In the genomic region with DNA sequence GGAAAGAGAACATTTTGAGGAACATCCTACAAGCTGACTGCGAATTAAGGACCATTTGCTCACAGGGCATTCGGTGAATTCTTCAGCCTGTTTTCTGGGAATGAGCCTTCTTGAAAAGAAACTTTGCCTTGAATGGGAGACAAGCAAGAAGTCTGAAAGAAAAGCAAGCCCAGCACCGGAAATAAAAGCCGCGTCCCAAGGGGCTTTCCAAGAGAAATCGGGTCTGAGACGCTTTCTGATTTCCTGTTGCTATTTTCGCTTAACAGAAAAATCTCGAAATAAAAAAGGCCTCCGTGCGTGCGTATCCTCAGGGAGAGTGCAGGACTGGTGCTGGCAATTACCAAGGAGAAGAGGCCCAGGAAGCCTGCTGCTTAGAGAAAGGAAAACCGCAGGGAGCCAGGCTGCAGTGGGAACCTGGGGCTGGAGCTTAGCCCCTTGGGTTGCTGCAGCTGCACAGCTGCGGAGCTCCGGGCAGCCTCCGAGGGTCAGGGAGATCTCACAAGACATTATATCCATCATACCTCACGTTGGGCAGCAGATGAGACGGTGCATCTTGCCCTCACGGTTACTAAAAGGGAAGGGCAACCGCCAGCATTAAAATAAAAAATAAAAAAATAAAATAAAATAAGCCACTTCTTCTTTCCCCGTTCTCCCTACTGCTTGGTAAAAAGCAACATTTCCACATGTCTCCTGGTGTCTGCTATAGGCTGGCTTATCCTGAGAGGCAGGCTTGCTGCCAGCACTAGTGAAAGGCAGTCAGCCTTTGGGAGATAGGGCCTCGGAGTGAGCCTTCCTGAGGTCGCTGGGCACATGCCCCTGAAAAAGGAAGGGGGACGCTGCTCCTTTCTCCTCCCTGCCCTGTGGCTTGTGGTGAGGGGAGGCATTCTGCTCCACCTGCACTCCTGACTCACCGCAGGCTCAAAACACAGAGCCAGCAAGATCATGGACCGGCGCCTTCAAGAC, we compare ENCODE assay signal across 8 mouse cellular contexts. TPM values are rescaled to one million over a fixed set of nuclear protein-coding genes. Genes with fewer than 3 reads are reported as not detected.
DNase-seq lines count a peak whose midpoint lies in the region; ATAC-seq and TF ChIP-seq lines count a peak whose summit lies in the region.

No protein-coding gene starts in this region.

- 0 out of 2 replicates have a peak, but pooled peaks cover 8% of the 10 kb centered on the region for H3K4me1 ChIP-seq in forebrain, embryonic 11.5 days (replicated peaks; ENCODE audit: control insufficient read depth, insufficient read depth, low read length)
- 0 out of 2 replicates have a peak, but pooled peaks cover 11% of the 10 kb centered on the region for H3K4me1 ChIP-seq in hindbrain, postnatal 0 days (ENCODE audit: insufficient read depth, low read length)
- peaks cover 6% of the 10 kb centered on the region; the same call in 1 of the 2 replicates for H3K4me1 ChIP-seq in midbrain, embryonic 16.5 days (ENCODE audit: control insufficient read depth, insufficient read depth, low read length)

- no peak for TF ChIP-seq CTCF in hindbrain, postnatal 0 days (IDR thresholded peaks at IDR 0.05; ENCODE audit: low read depth)

- H3K4me2 ChIP-seq in forebrain, embryonic 11.5 days (ENCODE audit: low read depth, low read length, severe bottlenecking) = peak overlapping the region; percentile 32; the same call in 1 of the 2 replicates
- peak overlapping the region; percentile 29; the same call in 1 of the 2 replicates for H3K4me2 ChIP-seq in hindbrain, postnatal 0 days (ENCODE audit: low read depth, low read length)
- H3K4me2 ChIP-seq in midbrain, embryonic 16.5 days (ENCODE audit: low read length) = peak overlapping the region; percentile 24; the same call in 1 of the 2 replicates

- no peaks in the 10 kb centered on the region for H3K9me3 ChIP-seq in forebrain, embryonic 11.5 days (ENCODE audit: control insufficient read depth, low read length)
- H3K9me3 ChIP-seq in hindbrain, postnatal 0 days (ENCODE audit: low read length) = no peaks in the 10 kb centered on the region
- no peaks in the 10 kb centered on the region for H3K9me3 ChIP-seq in midbrain, embryonic 16.5 days (replicated peaks; ENCODE audit: control insufficient read depth, low read length, poor library complexity, severe bottlenecking)

- H3K27me3 ChIP-seq in forebrain, embryonic 11.5 days (ENCODE audit: control insufficient read depth, insufficient read depth, low read length) = peaks cover 11% of the 10 kb centered on the region; the same call in 1 of the 2 replicates
- H3K27me3 ChIP-seq in hindbrain, postnatal 0 days (ENCODE audit: insufficient read depth, low read length) = no peaks in the 10 kb centered on the region
- no peaks in the 10 kb centered on the region for H3K27me3 ChIP-seq in midbrain, embryonic 16.5 days (ENCODE audit: control insufficient read depth, insufficient read depth, low read depth, low read length)

- WGBS in forebrain, embryonic 11.5 days = 18% methylated on average over 27 of the region's 27 CpGs
- 25% methylated on average over 27 of the region's 27 CpGs for WGBS in hindbrain, postnatal 0 days
- 24% methylated on average over 27 of the region's 27 CpGs for WGBS in midbrain, embryonic 16.5 days

- no peak for ATAC-seq in forebrain, embryonic 11.5 days (replicated peaks; ENCODE audit: low FRiP score)
- ATAC-seq in hindbrain, postnatal 0 days = no peak
- ATAC-seq in midbrain, embryonic 16.5 days = no peak

- H3K4me3 ChIP-seq in forebrain, embryonic 11.5 days (ENCODE audit: low read depth, low read length) = no peak overlapping the region
- no peak overlapping the region for H3K4me3 ChIP-seq in hindbrain, postnatal 0 days (ENCODE audit: low read length)
- H3K4me3 ChIP-seq in midbrain, embryonic 16.5 days (ENCODE audit: low read depth, low read length) = no peak overlapping the region

- H3K9ac ChIP-seq in forebrain, embryonic 11.5 days (ENCODE audit: low read length) = 0 out of 2 replicates have a peak overlapping the region, but pooled peaks have one; percentile 30
- H3K9ac ChIP-seq in hindbrain, postnatal 0 days (replicated peaks; ENCODE audit: low read length) = no peak overlapping the region
- H3K9ac ChIP-seq in midbrain, embryonic 16.5 days (ENCODE audit: low read depth, low read length) = peak overlapping the region; percentile 15; the same call in 1 of the 2 replicates

- no peak overlapping the region for H3K27ac ChIP-seq in forebrain, embryonic 11.5 days (ENCODE audit: low read depth, low read length)
- H3K27ac ChIP-seq in hindbrain, postnatal 0 days = 0 out of 2 replicates have a peak overlapping the region, but pooled peaks have one; percentile 16
- H3K27ac ChIP-seq in midbrain, embryonic 16.5 days (ENCODE audit: low read length) = peak overlapping the region; percentile 14; the same call in 1 of the 2 replicates

- H3K36me3 ChIP-seq in forebrain, embryonic 11.5 days (ENCODE audit: control insufficient read depth, insufficient read depth, low read length) = no peaks in the 10 kb centered on the region
- H3K36me3 ChIP-seq in hindbrain, postnatal 0 days (ENCODE audit: insufficient read depth, low read length) = no peaks in the 10 kb centered on the region
- no peaks in the 10 kb centered on the region for H3K36me3 ChIP-seq in midbrain, embryonic 16.5 days (ENCODE audit: control insufficient read depth, insufficient read depth, low read length)

- peak; percentile 20 for DNase-seq in kidney, adult 9 months
- DNase-seq in kidney, postnatal 25 days = no peak
- DNase-seq in forebrain, embryonic 11.5 days (ENCODE audit: low spot score) = no peak
- DNase-seq in hindbrain, postnatal 0 days (ENCODE audit: low spot score) = no peak
- no peak for DNase-seq in layer of hippocampus, postnatal 10 days (ENCODE audit: low spot score in 2 of 2)
- no peak for DNase-seq in c-Kit-positive CD71-positive TER-119-positive erythroid progenitor cells, embryonic 14.5 days (ENCODE audit: low spot score)
- DNase-seq in layer of hippocampus, postnatal 25 days (ENCODE audit: extremely low spot score in 1 of 2, low spot score in 1 of 2) = no peak

RNA-seq across cellular contexts. Expression of a gene that starts 35.5 kb away (rescaled TPM):
- 3.0 and 3.3 TPM in 2 replicates for polyA plus RNA-seq in forebrain, embryonic 11.5 days (2014; fragmentation: Nextera tagmentation; extraction: Ambion mirVana)
- total RNA-seq in hindbrain, postnatal 0 days (2014; rRNA removed) = 47.5 and 55.6 TPM in 2 replicates
- 9.6 and 10.4 TPM in 2 replicates for polyA plus RNA-seq in hindbrain, postnatal 0 days (2015; fragmentation: Nextera tagmentation; extraction: Ambion mirVana)
- polyA plus RNA-seq in midbrain, embryonic 16.5 days (2015; fragmentation: Nextera tagmentation; extraction: Ambion mirVana) = 14.7 and 15.1 TPM in 2 replicates
- 10 to 100 TPM; 42.0 to 44.1 TPM for total RNA-seq in layer of hippocampus, postnatal 10 days (2021)
- 10 to 100 TPM; 40.7 to 41.3 TPM for total RNA-seq in layer of hippocampus, postnatal 25 days (2021)

RNA-seq across cellular contexts. Expression of a gene that starts 49.3 kb away (rescaled TPM):
- polyA plus RNA-seq in forebrain, embryonic 11.5 days (2014; fragmentation: Nextera tagmentation; extraction: Ambion mirVana) = 43.1 and 45.6 TPM in 2 replicates
- total RNA-seq in hindbrain, postnatal 0 days (2014; rRNA removed) = 87.5 and 93.8 TPM in 2 replicates
- polyA plus RNA-seq in hindbrain, postnatal 0 days (2015; fragmentation: Nextera tagmentation; extraction: Ambion mirVana) = 38.2 and 39.5 TPM in 2 replicates
- 38.3 and 38.6 TPM in 2 replicates for polyA plus RNA-seq in midbrain, embryonic 16.5 days (2015; fragmentation: Nextera tagmentation; extraction: Ambion mirVana)
- 10 to 100 TPM; 75.8 to 79.0 TPM for total RNA-seq in layer of hippocampus, postnatal 10 days (2021)
- 10 to 100 TPM; 74.7 to 78.3 TPM for total RNA-seq in layer of hippocampus, postnatal 25 days (2021)
